Mouse (Mus musculus): ENCODE results near the gene Rep15. TPM values are rescaled to one million over a fixed set of nuclear protein-coding genes. Genes with fewer than 3 reads are reported as not detected.

Gene Rep15
- polyA plus RNA-seq, 1 experiment, result 0.90 TPM

DNA sequence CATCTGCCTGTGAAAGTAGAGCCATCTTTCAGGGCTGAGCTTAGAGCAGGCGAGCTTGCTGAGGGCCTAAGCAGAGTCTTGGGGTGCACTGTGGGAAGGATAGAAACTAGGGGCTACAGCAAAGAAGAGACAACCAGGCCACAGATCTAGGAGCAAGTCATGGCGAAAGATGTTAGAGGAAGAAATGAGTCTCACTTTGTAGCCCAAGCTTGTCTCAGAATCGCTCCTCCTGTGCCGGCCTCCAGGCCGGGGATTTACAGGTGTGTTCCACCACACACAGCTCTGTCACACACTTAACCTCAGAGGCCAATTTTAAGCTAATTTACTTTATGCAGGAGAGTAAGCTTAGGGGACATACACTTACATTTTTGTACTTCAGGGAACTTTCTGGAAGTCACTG lies 14.0 kb upstream of the Rep15 start:
- Histone ChIP-seq H3K4me3 (no peak overlapping the region), H3K36me3 (ENCODE audit: control insufficient read depth, insufficient read depth) (peaks cover 75% of the 10 kb centered on the region), H3K79me2 (ENCODE audit: control insufficient read depth, insufficient read depth) (no peaks in the 10 kb centered on the region), H3K27me3 (ENCODE audit: control insufficient read depth, insufficient read depth, insufficient read length) (no peaks in the 10 kb centered on the region), H3K4me2 (ENCODE audit: low read depth) (no peak overlapping the region), H3ac (ENCODE audit: control insufficient read depth, insufficient read length) (no peak overlapping the region)
- TF ChIP-seq POLR2A (IDR thresholded peaks at IDR 0.05; ENCODE audit: insufficient read length, low read depth), result no peak
- TF ChIP-seq E2F4 (IDR thresholded peaks at IDR 0.05; ENCODE audit: insufficient read depth), result no peak
- TF ChIP-seq MYOD1 (IDR thresholded peaks at IDR 0.05; ENCODE audit: control insufficient read depth in 1 of 3, insufficient read length in 2 of 3, low read depth in 2 of 3), result no peak
- no peak for TF ChIP-seq TCF12 (IDR thresholded peaks at IDR 0.05; ENCODE audit: insufficient read depth, poor library complexity, severe bottlenecking)
- no peak for TF ChIP-seq MAX (IDR thresholded peaks at IDR 0.05; ENCODE audit: low read depth)
- TF ChIP-seq MYOG (IDR thresholded peaks at IDR 0.05; ENCODE audit: control insufficient read depth in 1 of 3, insufficient read depth in 1 of 3, insufficient read length in 2 of 3, low read depth in 2 of 3), result no peak
- TF ChIP-seq USF1 (IDR thresholded peaks at IDR 0.05; ENCODE audit: low read depth), result no peak
- no peak for TF ChIP-seq TCF3 (IDR thresholded peaks at IDR 0.05; ENCODE audit: insufficient read length, low read depth)
- no peak for TF ChIP-seq POLR2AphosphoS2 (IDR thresholded peaks at IDR 0.05; ENCODE audit: insufficient read length, low read depth)
- no peak for TF ChIP-seq REST (IDR thresholded peaks at IDR 0.05; ENCODE audit: insufficient read depth, insufficient read length)
- TF ChIP-seq CEBPB (IDR thresholded peaks at IDR 0.05; ENCODE audit: insufficient read depth, poor library complexity, severe bottlenecking), result no peak
- no peak for TF ChIP-seq SRF (IDR thresholded peaks at IDR 0.05; ENCODE audit: control insufficient read depth, insufficient read length, low read depth)

DNA sequence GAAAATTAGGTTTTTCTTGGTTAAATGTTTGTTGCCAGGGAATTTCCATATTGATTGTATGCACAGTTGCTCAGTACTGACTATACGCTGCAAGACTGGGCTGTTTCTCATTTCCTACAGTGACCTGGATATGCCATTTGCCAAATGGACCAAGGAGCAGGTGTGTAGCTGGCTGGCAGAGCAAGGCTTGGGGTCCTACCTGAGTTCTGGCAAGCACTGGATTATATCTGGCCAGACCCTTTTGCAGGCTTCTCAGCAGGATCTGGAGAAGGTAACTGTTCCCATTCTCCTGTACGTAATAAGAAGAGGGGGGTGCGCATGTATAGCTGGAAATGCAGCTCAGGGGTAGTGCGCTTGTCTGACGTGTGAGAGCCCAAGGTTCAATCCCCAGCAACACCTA lies 11.2 kb upstream of the Rep15 start:
- Histone ChIP-seq H3K36me3 (ENCODE audit: control insufficient read depth, insufficient read depth) (peaks cover 59% of the 10 kb centered on the region), H3K4me3 (no peak overlapping the region), H3K79me2 (ENCODE audit: control insufficient read depth, insufficient read depth) (no peaks in the 10 kb centered on the region), H3K4me2 (ENCODE audit: low read depth) (no peak overlapping the region), H3K27me3 (ENCODE audit: control insufficient read depth, insufficient read depth, insufficient read length) (no peaks in the 10 kb centered on the region), H3ac (ENCODE audit: control insufficient read depth, insufficient read length) (no peak overlapping the region)
- TF ChIP-seq SRF (IDR thresholded peaks at IDR 0.05; ENCODE audit: control insufficient read depth, insufficient read length, low read depth) (no peak), TCF3 (IDR thresholded peaks at IDR 0.05; ENCODE audit: insufficient read length, low read depth) (no peak), CEBPB (IDR thresholded peaks at IDR 0.05; ENCODE audit: insufficient read depth, poor library complexity, severe bottlenecking) (no peak), USF1 (IDR thresholded peaks at IDR 0.05; ENCODE audit: low read depth) (no peak), REST (IDR thresholded peaks at IDR 0.05; ENCODE audit: insufficient read depth, insufficient read length) (no peak), MAX (IDR thresholded peaks at IDR 0.05; ENCODE audit: low read depth) (no peak)

DNA sequence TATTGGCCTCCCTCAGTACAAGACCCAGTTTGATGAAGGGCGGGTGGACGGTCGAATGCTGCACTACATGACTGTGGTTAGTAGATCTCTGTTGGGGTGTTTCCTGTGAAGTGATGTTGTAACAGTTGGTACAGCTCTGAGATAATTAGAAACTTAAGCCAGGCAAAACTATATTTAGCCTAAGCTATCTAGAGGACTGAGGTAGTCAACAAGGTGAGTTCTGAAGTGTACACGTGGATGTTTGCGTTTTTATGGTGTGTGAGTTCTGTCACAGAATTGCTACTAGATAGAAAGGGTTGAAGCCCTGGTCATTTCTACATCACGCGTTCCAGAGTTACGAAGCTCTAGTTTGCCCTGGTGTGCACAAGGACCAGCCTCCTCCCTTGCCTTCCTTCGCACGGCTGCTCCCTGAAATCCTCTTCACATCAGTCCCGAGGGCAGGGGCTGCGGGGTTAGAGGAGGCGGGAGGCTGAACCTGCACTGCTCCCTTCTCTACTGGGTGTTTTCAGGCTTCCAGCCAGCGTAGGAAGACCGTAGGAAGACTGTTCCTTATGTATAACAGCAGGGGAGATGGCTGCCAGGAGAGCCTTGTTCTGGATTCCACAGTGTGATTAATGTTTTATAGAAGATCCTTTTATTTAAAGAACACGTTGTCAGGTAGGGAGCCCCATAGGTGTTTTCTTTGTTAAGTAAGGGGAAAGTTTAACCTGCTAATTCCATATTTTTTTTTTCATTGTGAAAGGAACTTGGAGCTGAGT lies 9.8 kb upstream of the Rep15 start:
- no peak overlapping the region for H3K4me2 ChIP-seq (ENCODE audit: low read depth)
- no peaks in the 10 kb centered on the region for H3K79me2 ChIP-seq (ENCODE audit: control insufficient read depth, insufficient read depth)
- no peak overlapping the region for H3ac ChIP-seq (ENCODE audit: control insufficient read depth, insufficient read length)
- no peaks in the 10 kb centered on the region for H3K27me3 ChIP-seq (ENCODE audit: control insufficient read depth, insufficient read depth, insufficient read length)
- TF ChIP-seq SRF (IDR thresholded peaks at IDR 0.05; ENCODE audit: control insufficient read depth, insufficient read length, low read depth), result no peak
- H3K4me3 ChIP-seq, result no peak overlapping the region
- H3K36me3 ChIP-seq (ENCODE audit: control insufficient read depth, insufficient read depth), result peaks cover 62% of the 10 kb centered on the region

DNA sequence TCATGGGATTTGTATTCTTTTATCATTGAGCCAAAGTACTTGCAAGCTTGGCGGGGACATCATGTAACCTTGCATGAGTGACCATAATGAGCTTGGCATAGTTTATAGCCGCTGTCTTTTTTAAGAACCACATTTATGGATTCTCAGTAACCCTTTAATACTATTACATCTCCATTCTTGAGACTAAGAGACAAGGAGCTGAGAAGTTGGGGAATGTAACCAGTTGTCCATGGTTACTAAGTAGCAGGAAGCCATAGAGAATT lies 9.3 kb upstream of the Rep15 start:
- no peak overlapping the region for H3K4me3 ChIP-seq
- peaks cover 66% of the 10 kb centered on the region for H3K36me3 ChIP-seq (ENCODE audit: control insufficient read depth, insufficient read depth)
- H3K27me3 ChIP-seq (ENCODE audit: control insufficient read depth, insufficient read depth, insufficient read length), result no peaks in the 10 kb centered on the region
- no peak overlapping the region for H3K4me2 ChIP-seq (ENCODE audit: low read depth)
- no peak overlapping the region for H3ac ChIP-seq (ENCODE audit: control insufficient read depth, insufficient read length)
- H3K79me2 ChIP-seq (ENCODE audit: control insufficient read depth, insufficient read depth), result no peaks in the 10 kb centered on the region
- TF ChIP-seq TCF3 (IDR thresholded peaks at IDR 0.05; ENCODE audit: insufficient read length, low read depth) (no peak), POLR2A (IDR thresholded peaks at IDR 0.05; ENCODE audit: insufficient read length, low read depth) (no peak), CEBPB (IDR thresholded peaks at IDR 0.05; ENCODE audit: insufficient read depth, poor library complexity, severe bottlenecking) (no peak), MYOG (IDR thresholded peaks at IDR 0.05; ENCODE audit: control insufficient read depth in 1 of 3, insufficient read depth in 1 of 3, insufficient read length in 2 of 3, low read depth in 2 of 3) (no peak), REST (IDR thresholded peaks at IDR 0.05; ENCODE audit: insufficient read depth, insufficient read length) (no peak), POLR2AphosphoS2 (IDR thresholded peaks at IDR 0.05; ENCODE audit: insufficient read length, low read depth) (no peak), USF1 (IDR thresholded peaks at IDR 0.05; ENCODE audit: low read depth) (no peak), MYOD1 (IDR thresholded peaks at IDR 0.05; ENCODE audit: control insufficient read depth in 1 of 3, insufficient read length in 2 of 3, low read depth in 2 of 3) (no peak), E2F4 (IDR thresholded peaks at IDR 0.05; ENCODE audit: insufficient read depth) (no peak), MAX (IDR thresholded peaks at IDR 0.05; ENCODE audit: low read depth) (no peak), SRF (IDR thresholded peaks at IDR 0.05; ENCODE audit: control insufficient read depth, insufficient read length, low read depth) (no peak), TCF12 (IDR thresholded peaks at IDR 0.05; ENCODE audit: insufficient read depth, poor library complexity, severe bottlenecking) (no peak)

DNA sequence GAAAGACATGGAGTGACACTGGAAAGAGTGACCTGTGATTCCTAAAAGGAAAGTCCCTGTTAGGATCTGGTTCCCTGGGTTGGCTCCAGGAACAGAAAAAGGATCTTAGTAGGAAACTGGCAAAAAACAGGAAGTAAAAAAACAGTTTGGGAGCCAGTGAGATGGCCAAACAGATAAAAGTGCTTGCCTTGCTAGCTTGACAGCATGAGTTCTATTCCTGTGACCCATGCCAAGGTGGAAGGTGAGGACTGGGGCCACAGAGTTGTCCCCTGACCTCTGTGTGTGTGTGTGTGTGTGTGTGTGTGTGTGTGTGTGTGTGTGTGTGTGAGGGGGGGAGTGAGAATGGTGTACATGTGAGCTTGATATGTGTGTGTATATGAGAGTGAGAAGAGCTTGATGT lies 8.8 kb upstream of the Rep15 start:
- H3K36me3 ChIP-seq (ENCODE audit: control insufficient read depth, insufficient read depth), result peaks cover 71% of the 10 kb centered on the region
- H3K4me3 ChIP-seq, result no peak overlapping the region
- TF ChIP-seq POLR2A (IDR thresholded peaks at IDR 0.05; ENCODE audit: insufficient read length, low read depth) (no peak), MAX (IDR thresholded peaks at IDR 0.05; ENCODE audit: low read depth) (no peak), SRF (IDR thresholded peaks at IDR 0.05; ENCODE audit: control insufficient read depth, insufficient read length, low read depth) (no peak), USF1 (IDR thresholded peaks at IDR 0.05; ENCODE audit: low read depth) (no peak), E2F4 (IDR thresholded peaks at IDR 0.05; ENCODE audit: insufficient read depth) (no peak), POLR2AphosphoS2 (IDR thresholded peaks at IDR 0.05; ENCODE audit: insufficient read length, low read depth) (no peak), REST (IDR thresholded peaks at IDR 0.05; ENCODE audit: insufficient read depth, insufficient read length) (no peak), MYOG (IDR thresholded peaks at IDR 0.05; ENCODE audit: control insufficient read depth in 1 of 3, insufficient read depth in 1 of 3, insufficient read length in 2 of 3, low read depth in 2 of 3) (no peak), TCF12 (IDR thresholded peaks at IDR 0.05; ENCODE audit: insufficient read depth, poor library complexity, severe bottlenecking) (no peak), TCF3 (IDR thresholded peaks at IDR 0.05; ENCODE audit: insufficient read length, low read depth) (no peak), MYOD1 (IDR thresholded peaks at IDR 0.05; ENCODE audit: control insufficient read depth in 1 of 3, insufficient read length in 2 of 3, low read depth in 2 of 3) (no peak), CEBPB (IDR thresholded peaks at IDR 0.05; ENCODE audit: insufficient read depth, poor library complexity, severe bottlenecking) (no peak)
- H3K79me2 ChIP-seq (ENCODE audit: control insufficient read depth, insufficient read depth), result no peaks in the 10 kb centered on the region
- H3K27me3 ChIP-seq (ENCODE audit: control insufficient read depth, insufficient read depth, insufficient read length), result no peaks in the 10 kb centered on the region
- no peak overlapping the region for H3ac ChIP-seq (ENCODE audit: control insufficient read depth, insufficient read length)
- H3K4me2 ChIP-seq (ENCODE audit: low read depth), result no peak overlapping the region

Data from myocyte (in vitro differentiated cells).